Mouse (Mus musculus): Measurements from ENCODE around the gene 1700056E22Rik. TPM values are rescaled to one million over a fixed set of nuclear protein-coding genes. Genes with fewer than 3 reads are reported as not detected.
A peak's percentile ranks its signal among the peaks of the same experiment; 100 is the strongest.

1700056E22Rik gene
- polyA plus RNA-seq, 1 experiment from 2014 or later = 2.4 TPM

DNA sequence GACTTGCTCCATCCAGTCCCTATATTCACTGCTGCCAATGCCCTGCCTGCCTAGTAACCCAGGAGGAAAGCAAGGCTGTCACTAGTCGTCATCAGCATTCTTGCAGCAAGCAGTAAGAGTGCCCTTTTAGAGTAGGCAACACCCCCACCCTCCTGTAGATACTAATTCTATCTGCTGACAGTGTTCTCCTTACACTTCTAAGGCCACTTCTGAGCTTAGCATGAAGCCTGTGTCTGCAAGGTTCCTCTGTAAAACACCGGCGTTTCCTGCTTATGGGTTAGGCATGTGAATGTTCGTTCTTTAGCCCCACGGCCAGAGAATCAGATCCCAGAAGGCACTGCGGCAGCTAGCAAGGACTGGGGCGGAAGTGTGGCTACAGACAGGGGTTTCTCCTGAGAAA is 30.2 kb upstream of the 1700056E22Rik start:
- Histone ChIP-seq H3K4me1 (peaks cover 70% of the 10 kb centered on the region), H3K36me3 (peaks cover 9% of the 10 kb centered on the region), H3K4me2 (peak overlapping the region; percentile 41), H3K27ac (replicated peaks) (peak overlapping the region; percentile 87), H3K27me3 (replicated peaks) (no peaks in the 10 kb centered on the region), H3K9me3 (no peaks in the 10 kb centered on the region), H3K4me3 (no peak overlapping the region), H3K9ac (peak overlapping the region; percentile 45)
- peak; percentile 58; the same call in 1 of the 2 replicates for ATAC-seq (ENCODE audit: extremely low read depth, insufficient number of reproducible peaks, low FRiP score, low TSS enrichment)
- 40% methylated on average over 7 of the region's 7 CpGs for WGBS

DNA sequence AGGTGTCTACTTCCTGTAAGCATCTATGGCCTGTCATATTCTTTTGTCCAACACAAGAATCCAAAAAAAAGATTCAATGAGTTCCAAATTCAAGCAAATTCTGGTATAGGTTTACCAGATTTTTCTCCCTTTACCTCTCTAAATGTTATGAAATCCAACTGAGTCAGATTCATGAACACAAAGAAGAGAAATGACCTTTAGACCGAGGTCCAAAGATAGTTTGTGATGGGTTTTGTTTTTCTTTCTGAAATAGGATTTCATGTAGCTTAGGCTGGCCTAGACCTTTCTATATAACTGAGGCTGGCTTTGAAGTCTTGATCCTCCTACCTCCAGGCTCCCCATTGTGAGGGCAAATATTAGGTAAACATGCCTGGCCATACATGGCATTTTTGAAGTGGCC is 27.8 kb upstream of the 1700056E22Rik start:
- Histone ChIP-seq H3K27me3 (replicated peaks) (no peaks in the 10 kb centered on the region), H3K9ac (no peak overlapping the region), H3K4me2 (no peak overlapping the region), H3K9me3 (no peaks in the 10 kb centered on the region), H3K27ac (replicated peaks) (peak overlapping the region; percentile 81), H3K4me1 (peaks cover 85% of the 10 kb centered on the region), H3K36me3 (no peaks in the 10 kb centered on the region), H3K4me3 (no peak overlapping the region)
- ATAC-seq (ENCODE audit: extremely low read depth, insufficient number of reproducible peaks, low FRiP score, low TSS enrichment) = no peak
- WGBS = 85% methylated on average over 1 of the region's 1 CpGs

DNA sequence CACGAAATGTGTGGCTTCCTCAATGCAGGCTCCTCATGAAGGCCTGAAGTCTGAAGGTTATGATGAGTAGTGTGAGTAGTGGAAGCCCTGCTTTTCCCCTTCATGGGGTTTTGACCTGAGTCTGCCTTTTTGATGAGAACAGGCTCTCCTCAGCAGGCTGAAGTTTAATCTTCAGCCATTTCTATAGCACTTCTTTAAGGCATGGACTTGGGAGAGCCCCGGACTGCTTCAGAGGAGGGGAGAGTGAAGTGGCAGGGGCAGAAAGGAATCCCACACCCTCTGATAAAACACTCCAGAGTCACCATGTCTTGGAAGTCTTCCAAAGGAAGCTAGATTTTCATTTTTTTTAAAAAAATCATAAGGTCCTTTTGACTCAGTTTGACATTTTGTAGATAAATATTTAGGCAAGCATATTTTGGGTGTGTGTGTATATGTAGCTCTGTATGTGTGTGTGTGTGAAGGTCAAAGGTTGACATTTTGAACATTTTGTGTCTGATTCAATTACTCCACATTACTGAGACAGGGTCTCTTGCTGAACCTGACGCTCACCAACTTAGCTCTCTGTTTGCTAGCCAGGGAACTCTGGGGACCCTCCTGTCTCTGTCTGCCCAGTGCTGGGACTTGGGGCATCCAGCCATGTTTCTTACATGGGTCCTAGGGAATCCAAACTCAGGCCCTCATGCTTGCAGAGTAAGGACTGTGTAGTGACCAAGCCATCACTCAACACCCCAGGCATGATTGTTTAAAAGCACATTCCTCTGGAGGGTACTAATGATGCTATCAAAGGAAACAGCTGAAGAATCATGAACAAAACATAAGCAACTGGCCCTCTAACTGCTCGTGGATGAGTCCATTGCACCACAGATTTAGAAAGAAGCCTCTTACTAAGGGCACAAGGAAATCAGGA is 27.0 kb upstream of the 1700056E22Rik start:
- no peak for ATAC-seq (ENCODE audit: extremely low read depth, insufficient number of reproducible peaks, low FRiP score, low TSS enrichment)
- H3K9ac ChIP-seq = peak overlapping the region; percentile 59
- H3K9me3 ChIP-seq = no peaks in the 10 kb centered on the region
- H3K4me2 ChIP-seq = no peak overlapping the region
- 25% methylated on average over 4 of the region's 4 CpGs for WGBS
- peaks cover 88% of the 10 kb centered on the region for H3K4me1 ChIP-seq
- peak overlapping the region; percentile 81 for H3K27ac ChIP-seq (replicated peaks)
- no peaks in the 10 kb centered on the region for H3K36me3 ChIP-seq
- H3K4me3 ChIP-seq = no peak overlapping the region
- H3K27me3 ChIP-seq (replicated peaks) = no peaks in the 10 kb centered on the region

DNA sequence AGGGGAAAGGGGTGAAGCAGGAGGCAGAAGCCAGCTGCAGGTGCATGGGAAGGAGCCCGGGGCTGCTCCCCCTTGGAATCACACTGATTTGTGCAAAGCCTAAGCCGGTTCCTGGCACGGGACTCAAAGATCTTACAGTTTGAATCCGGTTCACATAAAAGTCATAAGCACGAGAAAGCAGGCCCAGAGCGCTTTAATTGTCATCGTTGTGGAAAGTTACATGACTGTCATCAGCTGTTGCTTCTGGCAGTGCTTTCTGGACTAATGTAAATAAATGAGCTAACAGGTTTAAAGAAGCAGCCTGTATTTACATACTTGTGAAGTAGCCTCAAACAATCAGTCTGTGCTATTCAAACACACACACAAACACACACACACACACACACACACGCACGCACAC is 26.3 kb upstream of the 1700056E22Rik start:
- H3K9ac ChIP-seq = peak overlapping the region; percentile 59
- peaks cover 82% of the 10 kb centered on the region for H3K4me1 ChIP-seq
- 55% methylated on average over 9 of the region's 9 CpGs for WGBS
- H3K27ac ChIP-seq (replicated peaks) = peak overlapping the region; percentile 81
- H3K36me3 ChIP-seq = no peaks in the 10 kb centered on the region
- H3K27me3 ChIP-seq (replicated peaks) = no peaks in the 10 kb centered on the region
- H3K4me2 ChIP-seq = no peak overlapping the region
- no peak for ATAC-seq (ENCODE audit: extremely low read depth, insufficient number of reproducible peaks, low FRiP score, low TSS enrichment)
- H3K9me3 ChIP-seq = no peaks in the 10 kb centered on the region
- no peak overlapping the region for H3K4me3 ChIP-seq

DNA sequence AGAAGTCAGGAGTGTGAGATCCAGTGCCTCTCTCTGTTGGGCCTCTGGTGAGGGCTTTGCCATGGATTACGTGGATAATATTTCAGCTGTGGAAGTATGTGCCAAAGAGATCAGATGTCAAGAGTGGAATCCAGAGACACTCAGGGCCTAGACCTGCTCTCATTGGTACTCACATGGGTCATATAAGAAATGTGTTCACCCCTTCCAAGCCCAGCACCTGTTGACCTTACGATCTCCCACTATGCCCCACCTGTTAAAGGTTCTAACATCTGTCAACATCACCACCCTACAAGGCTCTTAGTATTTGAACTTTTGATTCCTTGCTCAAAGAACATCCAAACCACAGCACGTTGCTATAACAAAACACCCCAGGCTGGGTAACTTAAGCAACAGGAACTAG is 25.7 kb upstream of the 1700056E22Rik start:
- Histone ChIP-seq H3K27me3 (replicated peaks) (no peaks in the 10 kb centered on the region), H3K4me1 (peaks cover 76% of the 10 kb centered on the region), H3K4me2 (no peak overlapping the region), H3K27ac (replicated peaks) (peak overlapping the region; percentile 81), H3K4me3 (no peak overlapping the region), H3K9ac (no peak overlapping the region), H3K9me3 (no peaks in the 10 kb centered on the region), H3K36me3 (no peaks in the 10 kb centered on the region)
- no peak for ATAC-seq (ENCODE audit: extremely low read depth, insufficient number of reproducible peaks, low FRiP score, low TSS enrichment)
- WGBS = 84% methylated on average over 3 of the region's 3 CpGs

DNA sequence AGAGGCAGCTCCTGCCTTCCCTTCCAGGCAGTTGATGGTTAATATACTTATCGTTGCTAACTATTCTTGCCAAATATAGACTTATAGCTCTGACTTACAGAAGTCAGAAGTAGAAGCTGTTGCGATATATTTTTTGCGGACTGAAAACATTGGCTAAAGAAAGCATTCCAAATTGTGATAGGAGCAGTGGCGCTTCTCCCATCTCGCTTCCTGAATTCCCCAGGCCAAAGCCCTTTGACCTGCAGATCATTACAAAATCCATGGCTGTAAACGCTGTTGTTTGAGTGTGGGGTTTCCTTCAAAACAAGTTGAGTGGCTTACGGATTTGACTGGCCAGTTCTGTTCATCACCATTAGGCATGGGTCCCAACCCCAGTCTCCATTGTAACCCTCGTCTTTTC is 24.1 kb upstream of the 1700056E22Rik start:
- H3K9ac ChIP-seq = no peak overlapping the region
- H3K9me3 ChIP-seq = no peaks in the 10 kb centered on the region
- peaks cover 73% of the 10 kb centered on the region for H3K4me1 ChIP-seq
- H3K36me3 ChIP-seq = no peaks in the 10 kb centered on the region
- H3K27ac ChIP-seq (replicated peaks) = peak overlapping the region; percentile 53
- ATAC-seq (ENCODE audit: extremely low read depth, insufficient number of reproducible peaks, low FRiP score, low TSS enrichment) = no peak
- no peak overlapping the region for H3K4me2 ChIP-seq
- 64% methylated on average over 8 of the region's 8 CpGs for WGBS
- H3K27me3 ChIP-seq (replicated peaks) = no peaks in the 10 kb centered on the region
- no peak overlapping the region for H3K4me3 ChIP-seq

DNA sequence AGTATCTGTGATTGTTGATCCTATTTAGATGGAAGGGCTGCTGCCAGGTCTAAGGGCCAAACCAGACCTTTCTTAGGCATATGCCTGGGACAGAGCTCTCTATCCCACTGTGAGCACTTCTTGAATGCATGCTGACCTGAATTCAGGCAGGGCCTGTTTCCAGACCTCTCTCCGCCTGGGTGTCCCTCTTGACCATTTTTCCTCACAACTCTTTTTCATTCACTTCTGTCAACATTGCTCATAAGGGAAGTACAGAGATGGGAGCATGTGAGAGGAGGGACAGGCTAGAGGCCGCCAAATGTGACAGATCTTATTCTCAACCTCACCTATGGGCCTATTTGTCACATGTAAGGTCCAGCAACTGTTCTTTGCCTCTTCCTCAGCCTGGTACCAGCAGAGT is 20.1 kb upstream of the 1700056E22Rik start:
- Histone ChIP-seq H3K9me3 (no peaks in the 10 kb centered on the region), H3K4me1 (peaks cover 81% of the 10 kb centered on the region), H3K27me3 (replicated peaks) (no peaks in the 10 kb centered on the region), H3K4me3 (no peak overlapping the region), H3K9ac (no peak overlapping the region), H3K4me2 (no peak overlapping the region), H3K36me3 (no peaks in the 10 kb centered on the region), H3K27ac (replicated peaks) (0 out of 2 replicates have a peak overlapping the region, but pooled peaks have one; percentile 15)
- ATAC-seq (ENCODE audit: extremely low read depth, insufficient number of reproducible peaks, low FRiP score, low TSS enrichment) = no peak
- WGBS = 89% methylated on average over 2 of the region's 2 CpGs

DNA sequence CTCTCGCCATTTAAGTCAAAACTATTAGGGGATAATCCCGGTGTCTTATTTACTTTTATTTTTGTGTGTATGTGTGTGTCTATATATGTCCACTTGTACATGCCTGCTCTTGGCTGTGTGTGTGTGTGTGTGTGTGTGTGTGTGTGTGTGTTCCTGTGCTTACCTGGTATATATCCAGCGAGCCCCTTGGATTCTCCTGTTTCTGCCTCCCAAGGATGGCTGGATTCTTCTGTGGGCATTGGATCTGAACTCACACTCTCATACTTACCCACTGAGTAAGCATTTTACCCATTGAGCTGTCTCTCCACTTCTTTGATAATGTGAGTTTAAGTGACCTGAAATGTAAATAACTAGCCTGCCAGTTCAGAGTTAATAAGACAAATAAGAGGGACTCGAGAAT is 19.6 kb upstream of the 1700056E22Rik start:
- H3K27me3 ChIP-seq (replicated peaks) = no peaks in the 10 kb centered on the region
- H3K27ac ChIP-seq (replicated peaks) = peak overlapping the region; percentile 87
- H3K9me3 ChIP-seq = no peaks in the 10 kb centered on the region
- no peak overlapping the region for H3K4me3 ChIP-seq
- H3K4me2 ChIP-seq = no peak overlapping the region
- no peak for ATAC-seq (ENCODE audit: extremely low read depth, insufficient number of reproducible peaks, low FRiP score, low TSS enrichment)
- 0 out of 2 replicates have a peak overlapping the region, but pooled peaks have one; percentile 29 for H3K9ac ChIP-seq
- 88% methylated on average over 4 of the region's 4 CpGs for WGBS
- H3K4me1 ChIP-seq = peaks cover 81% of the 10 kb centered on the region
- no peaks in the 10 kb centered on the region for H3K36me3 ChIP-seq

DNA sequence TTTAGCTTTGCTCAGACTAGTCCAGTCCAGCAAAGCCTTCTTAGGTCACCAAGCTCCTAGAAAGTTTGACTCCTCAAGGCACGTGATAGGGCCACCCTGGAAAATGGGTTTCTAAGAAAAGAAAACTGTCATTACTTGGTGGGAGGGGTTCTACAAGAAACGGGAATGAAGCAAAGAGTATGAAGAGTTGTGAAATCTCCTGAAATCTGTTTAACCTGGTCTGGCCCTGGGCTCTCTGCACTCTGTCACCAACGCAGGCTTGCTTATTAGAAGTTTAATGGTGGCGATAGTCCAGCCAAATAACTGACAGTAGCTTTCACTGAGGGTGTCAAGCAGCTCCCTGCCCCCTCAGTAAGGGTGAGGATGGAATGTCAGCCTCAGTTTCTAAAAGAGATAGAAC is 19.0 kb upstream of the 1700056E22Rik start:
- H3K9me3 ChIP-seq = no peaks in the 10 kb centered on the region
- peak overlapping the region; percentile 29; the same call in 1 of the 2 replicates for H3K9ac ChIP-seq
- H3K4me3 ChIP-seq = no peak overlapping the region
- H3K27ac ChIP-seq (replicated peaks) = peak overlapping the region; percentile 87
- no peaks in the 10 kb centered on the region for H3K27me3 ChIP-seq (replicated peaks)
- no peak overlapping the region for H3K4me2 ChIP-seq
- ATAC-seq (ENCODE audit: extremely low read depth, insufficient number of reproducible peaks, low FRiP score, low TSS enrichment) = no peak
- peaks cover 82% of the 10 kb centered on the region for H3K4me1 ChIP-seq
- 43% methylated on average over 4 of the region's 4 CpGs for WGBS
- no peaks in the 10 kb centered on the region for H3K36me3 ChIP-seq

DNA sequence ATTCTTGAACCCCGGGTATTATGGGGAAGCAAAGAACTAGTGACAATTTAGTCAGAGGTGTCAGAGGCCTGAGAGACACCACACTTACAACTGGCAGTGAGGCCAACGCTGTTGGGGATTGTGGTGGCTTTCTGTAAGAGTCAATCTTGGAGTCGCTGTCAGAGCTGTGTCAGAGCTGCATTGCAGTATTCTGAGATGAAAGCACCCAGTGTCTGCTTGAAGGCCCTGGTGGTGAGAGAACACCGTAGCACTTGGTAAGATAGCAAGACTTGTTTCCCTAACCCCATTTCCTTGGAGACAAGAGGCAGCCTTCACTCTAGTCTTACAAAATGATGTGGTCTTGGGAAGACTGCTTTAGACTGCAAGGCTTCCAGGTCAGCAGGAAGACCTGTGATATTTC is 18.2 kb upstream of the 1700056E22Rik start:
- Histone ChIP-seq H3K27me3 (replicated peaks) (no peaks in the 10 kb centered on the region), H3K4me1 (peaks cover 82% of the 10 kb centered on the region), H3K9me3 (no peaks in the 10 kb centered on the region), H3K4me3 (no peak overlapping the region), H3K27ac (replicated peaks) (peak overlapping the region; percentile 87), H3K4me2 (peak overlapping the region; percentile 47), H3K9ac (peak overlapping the region; percentile 68), H3K36me3 (no peaks in the 10 kb centered on the region)
- 27% methylated on average over 4 of the region's 4 CpGs for WGBS
- ATAC-seq (ENCODE audit: extremely low read depth, insufficient number of reproducible peaks, low FRiP score, low TSS enrichment) = no peak

DNA sequence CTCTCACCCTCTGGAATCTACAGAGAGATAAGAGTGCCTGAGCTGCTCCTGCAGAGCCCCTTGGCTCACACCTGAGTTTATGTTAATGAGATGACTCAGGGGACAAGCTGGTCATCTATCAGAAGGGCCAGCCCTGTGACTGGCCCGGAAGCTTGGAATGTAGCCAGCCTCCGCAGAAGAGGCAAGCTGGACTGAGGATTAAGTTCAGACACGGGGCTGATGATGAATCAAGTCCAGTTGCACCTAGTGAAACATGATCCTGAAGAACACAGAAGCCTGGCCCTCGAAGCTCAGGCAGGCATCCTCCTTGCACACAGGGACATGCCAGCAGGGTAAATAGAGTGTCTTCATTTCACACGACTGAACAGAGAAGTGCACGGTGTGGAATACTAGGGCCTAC is 17.7 kb upstream of the 1700056E22Rik start:
- ATAC-seq (ENCODE audit: extremely low read depth, insufficient number of reproducible peaks, low FRiP score, low TSS enrichment) = no peak
- H3K4me1 ChIP-seq = peaks cover 77% of the 10 kb centered on the region
- H3K9me3 ChIP-seq = no peaks in the 10 kb centered on the region
- no peak overlapping the region for H3K4me3 ChIP-seq
- no peaks in the 10 kb centered on the region for H3K27me3 ChIP-seq (replicated peaks)
- 13% methylated on average over 6 of the region's 6 CpGs for WGBS
- H3K9ac ChIP-seq = peak overlapping the region; percentile 68
- peak overlapping the region; percentile 47 for H3K4me2 ChIP-seq
- peak overlapping the region; percentile 87 for H3K27ac ChIP-seq (replicated peaks)
- no peaks in the 10 kb centered on the region for H3K36me3 ChIP-seq

DNA sequence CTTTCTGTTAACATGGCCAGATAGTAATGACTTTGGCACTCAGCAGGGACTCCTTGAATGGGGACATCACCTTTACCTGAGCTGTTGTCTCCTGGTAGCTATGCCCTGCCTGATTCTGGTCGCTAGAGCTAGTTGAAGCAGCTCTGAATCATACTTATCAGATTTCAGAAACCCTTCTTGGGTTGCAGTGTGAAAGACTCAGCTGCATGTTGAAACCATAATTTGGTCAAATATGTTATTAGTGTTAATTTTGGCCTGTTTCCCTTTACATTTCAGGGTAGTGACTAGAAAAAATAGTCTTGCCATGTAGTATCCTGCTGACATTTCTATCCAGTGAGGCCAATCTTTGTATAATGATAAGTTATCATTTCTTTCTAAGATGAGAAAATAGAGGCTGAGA is 17.2 kb upstream of the 1700056E22Rik start:
- Histone ChIP-seq H3K4me2 (no peak overlapping the region), H3K27me3 (replicated peaks) (no peaks in the 10 kb centered on the region), H3K4me1 (peaks cover 72% of the 10 kb centered on the region), H3K9me3 (no peaks in the 10 kb centered on the region), H3K27ac (replicated peaks) (peak overlapping the region; percentile 87), H3K4me3 (no peak overlapping the region), H3K36me3 (no peaks in the 10 kb centered on the region), H3K9ac (peak overlapping the region; percentile 47; the same call in 1 of the 2 replicates)
- 52% methylated on average over 1 of the region's 1 CpGs for WGBS
- no peak for ATAC-seq (ENCODE audit: extremely low read depth, insufficient number of reproducible peaks, low FRiP score, low TSS enrichment)
